Mouse (Mus musculus) neural tube, postnatal 0 days (tissue): ENCODE results near the gene Tmem125. TPM values are rescaled to one million over a fixed set of nuclear protein-coding genes. Genes with fewer than 3 reads are reported as not detected.

ENCODE experiments used
- polyA plus RNA-seq: library from polyadenylated mRNA; unstranded; fragments of >200 nt; fragmentation: Nextera tagmentation; extraction: Ambion mirVana; gene quantifications from 2 replicates; pipeline ENCODE4 v1.2.1, GENCODE M21; 2015

Gene Tmem125
- 0.47 and 1.1 TPM in 2 replicates for polyA plus RNA-seq

GRCm38 (mm10) chr4:118543592-118544260, at the start of gene Tmem125:
Gene Tmem125, minus strand, starts transcription at chr4:118544044.

GRCm38 (mm10) chr4:118526408-118527334, 17.2 kb downstream of the Tmem125 start, which contains the start of gene 2610528J11Rik:
Gene 2610528J11Rik, plus strand, starts transcription at chr4:118526999.

Other genes starting within 250 kb of the Tmem125 start
- 3.8 and 6.0 TPM in 2 replicates for gene Szt2, start 134.8 kb downstream of the Tmem125 start, polyA plus RNA-seq
- 91.1 and 97.2 TPM in 2 replicates for gene Med8, start 134.7 kb downstream of the Tmem125 start, polyA plus RNA-seq
- 51.9 and 58.1 TPM in 2 replicates for gene Elovl1, start 116.0 kb downstream of the Tmem125 start, polyA plus RNA-seq
- gene Cdc20, start 106.7 kb downstream of the Tmem125 start, polyA plus RNA-seq: 19.7 and 19.9 TPM in 2 replicates
- 0.14 and 0.22 TPM in 2 replicates for gene Mpl, start 86.5 kb downstream of the Tmem125 start, polyA plus RNA-seq
- gene Tie1, start 54.0 kb downstream of the Tmem125 start, polyA plus RNA-seq: 9.8 and 11.7 TPM in 2 replicates
- gene 2610528J11Rik, start 17.0 kb downstream of the Tmem125 start, polyA plus RNA-seq: not detected in 2 replicates
- gene Cfap57, start 76.7 kb upstream of the Tmem125 start, polyA plus RNA-seq: 1.2 and 1.3 TPM in 2 replicates
- 80.3 and 86.1 TPM in 2 replicates for gene Ebna1bp2, start 76.8 kb upstream of the Tmem125 start, polyA plus RNA-seq
- gene Olfr62, start 114.9 kb upstream of the Tmem125 start, polyA plus RNA-seq: not detected in 2 replicates
- gene Olfr1342, start 148.7 kb upstream of the Tmem125 start, polyA plus RNA-seq: not detected in 2 replicates
- not detected in 2 replicates for gene Olfr1341, start 159.5 kb upstream of the Tmem125 start, polyA plus RNA-seq
- not detected in 2 replicates for gene Olfr1340, start 176.1 kb upstream of the Tmem125 start, polyA plus RNA-seq
- not detected in 2 replicates for gene Olfr1339, start 188.1 kb upstream of the Tmem125 start, polyA plus RNA-seq
- not detected in 2 replicates for gene Olfr1338, start 214.7 kb upstream of the Tmem125 start, polyA plus RNA-seq
- not detected in 2 replicates for gene Olfr1337, start 238.5 kb upstream of the Tmem125 start, polyA plus RNA-seq